Mouse (Mus musculus): ENCODE measurements around the gene Uqcrfs1. TPM values are rescaled to one million over a fixed set of nuclear protein-coding genes. Genes with fewer than 3 reads are reported as not detected.

The Uqcrfs1 gene
- polyA plus RNA-seq (2017; shearing (Covaris generic)) = 173 TPM

DNA sequence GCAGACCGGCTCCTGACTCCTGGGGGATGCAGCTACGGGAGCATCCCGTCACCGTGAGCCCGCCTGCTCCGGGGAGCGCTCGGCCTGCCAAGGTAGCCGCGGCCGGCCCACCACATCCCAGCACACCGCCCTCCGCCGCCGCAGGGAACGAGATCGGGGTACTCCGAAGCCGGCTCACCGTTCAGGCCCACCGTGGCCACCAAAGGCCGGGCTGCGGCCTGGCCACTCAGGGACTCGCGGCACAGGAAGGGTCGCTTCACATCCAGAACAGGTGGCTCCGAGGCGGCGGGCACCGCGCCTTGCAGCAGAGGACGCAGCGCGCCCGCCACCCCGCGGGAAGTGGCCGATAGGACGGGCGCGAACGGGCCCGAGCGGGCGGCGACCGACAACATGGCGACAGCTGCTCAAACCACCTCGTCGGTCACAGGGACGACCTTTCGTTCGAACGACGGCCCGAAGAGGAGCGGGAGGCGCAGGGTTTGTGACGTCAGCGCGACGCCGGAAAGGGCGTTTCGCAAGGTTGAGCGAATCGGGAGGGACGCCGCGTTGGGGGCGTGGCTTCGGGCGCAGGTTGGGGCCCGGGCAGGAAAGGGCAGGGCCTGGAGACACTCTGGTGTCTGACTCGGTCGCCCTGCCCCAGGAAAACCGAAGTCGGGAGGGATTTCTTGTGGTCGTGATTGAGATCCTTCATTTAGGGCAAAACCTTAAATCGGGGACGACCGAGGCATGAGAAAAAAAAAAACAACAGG is at the start of gene Uqcrfs1:
Gene Uqcrfs1 (minus strand): TSS at position 507 of the 749 bp plus-strand sequence.

Other genes with a start within 250 kb of the Uqcrfs1 start
- gene Agtr1a, start 208.9 kb downstream of the Uqcrfs1 start, polyA plus RNA-seq (2017; shearing (Covaris generic)) = 0.27 TPM
- gene Dusp22, start 114.6 kb upstream of the Uqcrfs1 start, polyA plus RNA-seq (2017; shearing (Covaris generic)) = 1.9 TPM
- gene Irf4, start 203.9 kb upstream of the Uqcrfs1 start, polyA plus RNA-seq (2017; shearing (Covaris generic)) = 12.2 TPM